Mouse (Mus musculus) c-Kit-positive CD71-positive TER-119-negative erythroid progenitor cells, embryonic 14.5 days (primary cell): ENCODE results near the gene 4921507P07Rik.
"Not testable (repeated sequence)": the region's sequence is repeated elsewhere in the genome, so short reads cannot be mapped to it uniquely, and the experiment has no call there.

Source experiments
- DNase-seq: peaks from one replicate; pipeline ENCODE4 v3.0.0-alpha.2; 2013; ENCODE audit warnings: low read depth

Gene 4921507P07Rik

DNA sequence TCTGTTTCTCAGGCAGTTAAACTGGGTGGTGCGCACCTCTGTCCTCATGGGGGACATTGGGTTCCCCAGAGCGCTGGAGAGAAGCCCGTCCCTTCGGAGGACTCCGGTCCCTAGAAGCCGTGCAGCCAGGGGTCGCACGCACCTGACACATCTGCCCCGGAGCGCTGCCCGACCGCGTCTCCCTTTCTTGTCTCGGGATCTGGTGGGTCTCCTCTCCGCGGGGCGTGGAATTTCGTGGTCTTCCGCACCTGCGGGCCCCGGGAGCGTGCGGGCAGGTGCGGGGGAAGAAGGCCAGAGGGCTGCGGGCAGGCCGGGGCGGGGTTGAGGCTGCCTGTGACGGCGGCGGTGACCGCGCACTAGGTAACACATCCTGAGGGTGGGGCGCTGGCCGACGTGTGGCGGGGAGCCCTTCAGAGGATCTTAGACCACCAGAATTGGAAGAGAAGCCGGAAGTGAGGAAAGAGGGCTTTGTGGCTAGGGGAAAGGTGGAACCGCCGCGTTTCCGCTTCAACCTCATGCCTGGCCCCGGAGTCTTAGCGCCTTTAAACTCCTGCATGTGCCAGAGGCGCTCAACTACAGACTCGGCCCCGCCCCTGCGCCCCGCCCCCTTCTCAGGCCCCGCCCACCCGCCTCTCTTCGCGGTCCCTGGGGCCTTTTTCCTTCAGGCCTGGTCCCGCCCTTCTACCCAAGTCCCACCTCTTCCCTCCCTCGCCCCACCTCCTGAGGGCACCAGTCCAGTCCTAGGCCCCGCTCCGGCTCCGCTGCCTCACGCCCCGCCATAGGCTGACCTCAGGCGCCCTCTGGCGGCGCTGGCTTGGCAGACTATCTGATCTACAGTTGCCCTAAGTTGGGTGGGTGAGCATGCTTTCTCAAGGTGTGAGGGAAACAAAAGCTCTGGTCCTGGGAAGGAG is at the start of gene 4921507P07Rik:
Gene 4921507P07Rik, minus strand, starts transcription at position 332 of the 911 bp plus-strand sequence.
- peak; percentile 91 for DNase-seq

DNA sequence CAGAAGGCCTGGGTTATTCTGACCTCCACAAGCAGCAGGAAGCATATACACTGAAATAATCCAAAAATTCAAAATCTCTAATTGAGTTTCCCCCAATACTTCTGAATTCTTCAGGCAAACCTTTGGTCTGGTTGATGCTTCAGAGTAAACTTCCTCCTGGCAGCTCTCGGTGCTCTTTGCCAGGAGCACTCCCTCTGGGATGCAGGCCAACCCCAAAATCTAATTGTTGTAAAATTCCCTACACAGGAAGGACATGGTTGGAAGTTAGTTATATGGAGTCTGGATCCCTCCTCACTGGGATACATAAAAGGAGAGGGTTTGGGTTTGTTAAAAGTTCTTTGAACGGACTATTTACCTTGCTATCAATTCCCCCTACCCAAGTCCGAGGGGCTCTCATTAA is 48.3 kb upstream of the 4921507P07Rik start:
- no peak for DNase-seq

DNA sequence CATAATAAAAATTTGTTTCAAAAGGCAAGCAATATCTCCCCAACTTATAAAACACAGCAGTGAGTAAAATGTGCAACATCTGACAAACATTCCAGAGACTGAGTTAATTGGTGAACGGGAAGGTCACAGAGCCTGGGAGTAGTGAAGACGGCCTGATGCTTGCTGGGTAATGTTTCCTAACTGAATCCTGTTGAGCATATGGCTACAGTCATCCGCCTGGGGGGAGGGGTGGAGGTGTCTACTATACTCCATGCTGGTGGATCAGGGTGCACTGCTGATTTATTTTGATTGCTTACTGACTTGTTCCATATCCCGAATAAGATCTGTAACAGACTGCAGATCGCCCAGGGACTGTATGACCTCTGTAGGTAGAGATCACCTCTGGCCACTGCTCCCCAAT is 45.5 kb upstream of the 4921507P07Rik start:
- no peak for DNase-seq

DNA sequence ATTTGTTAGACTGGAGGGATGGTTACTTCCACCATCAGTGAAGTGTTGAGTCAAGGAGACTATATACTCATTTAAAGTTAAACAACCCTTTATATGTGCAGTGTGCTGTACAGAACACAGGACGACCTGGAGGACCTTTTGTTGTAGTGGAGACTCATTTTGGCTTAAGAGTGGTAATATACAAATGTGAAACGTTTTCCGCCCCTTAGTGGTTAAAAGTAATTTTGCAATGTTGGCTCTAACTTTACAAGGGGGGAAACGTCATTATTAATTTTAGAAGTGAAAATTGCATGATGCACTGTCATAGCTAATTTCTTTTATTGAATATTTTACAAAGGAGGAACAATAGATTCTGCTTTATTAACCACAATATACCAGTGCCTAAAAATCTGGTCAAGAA is 43.9 kb upstream of the 4921507P07Rik start:
- DNase-seq = no peak

DNA sequence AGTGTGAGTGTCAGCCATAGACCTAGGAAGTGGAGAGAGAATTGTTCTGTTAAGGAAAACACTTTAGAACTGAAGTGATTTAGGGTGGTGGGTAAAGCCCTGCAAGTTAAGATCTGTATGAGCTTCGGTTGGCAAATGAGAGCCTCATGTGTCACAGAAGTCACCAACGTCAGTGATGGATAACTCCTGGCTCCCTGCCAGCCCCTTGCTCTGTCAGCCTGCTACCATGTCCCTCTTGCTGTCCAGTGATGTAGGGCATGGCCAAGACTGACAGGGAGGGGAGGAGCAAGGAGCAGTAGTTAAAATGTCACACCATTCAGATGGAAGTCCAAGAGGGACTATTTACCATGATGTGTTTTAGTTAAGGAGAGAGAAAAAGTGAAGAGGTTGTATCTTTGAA is 43.2 kb upstream of the 4921507P07Rik start:
- no peak for DNase-seq

DNA sequence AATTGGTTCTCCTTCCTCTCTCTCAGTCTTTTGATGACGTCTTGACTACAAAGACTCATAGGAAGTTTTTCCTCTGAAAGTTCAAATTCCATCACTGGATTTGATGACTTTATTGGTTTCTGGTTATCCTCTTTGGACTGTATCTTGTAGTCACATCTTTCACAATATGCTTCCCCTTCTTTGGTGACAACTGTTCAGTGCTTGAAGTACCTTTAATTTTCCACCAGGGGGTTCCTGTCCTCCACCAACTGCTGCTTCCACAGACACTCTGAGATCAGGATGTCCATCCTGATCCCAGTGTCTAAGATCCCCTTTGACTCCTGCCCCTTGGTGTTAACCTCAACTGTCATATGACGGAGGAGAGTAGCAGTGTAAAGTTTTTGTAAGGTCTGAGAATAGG is 29.7 kb upstream of the 4921507P07Rik start:
- DNase-seq = not testable (repeated sequence)

DNA sequence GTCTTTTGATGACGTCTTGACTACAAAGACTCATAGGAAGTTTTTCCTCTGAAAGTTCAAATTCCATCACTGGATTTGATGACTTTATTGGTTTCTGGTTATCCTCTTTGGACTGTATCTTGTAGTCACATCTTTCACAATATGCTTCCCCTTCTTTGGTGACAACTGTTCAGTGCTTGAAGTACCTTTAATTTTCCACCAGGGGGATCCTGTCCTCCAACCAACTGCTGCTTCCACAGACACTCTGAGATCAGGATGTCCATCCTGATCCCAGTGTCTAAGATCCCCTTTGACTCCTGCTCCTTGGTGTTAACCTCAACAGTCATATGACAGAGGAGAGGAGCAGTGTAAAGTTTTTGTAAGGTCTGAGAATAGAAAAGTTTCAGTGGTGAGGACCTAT is 21.8 kb upstream of the 4921507P07Rik start:
- DNase-seq = not testable (repeated sequence)

DNA sequence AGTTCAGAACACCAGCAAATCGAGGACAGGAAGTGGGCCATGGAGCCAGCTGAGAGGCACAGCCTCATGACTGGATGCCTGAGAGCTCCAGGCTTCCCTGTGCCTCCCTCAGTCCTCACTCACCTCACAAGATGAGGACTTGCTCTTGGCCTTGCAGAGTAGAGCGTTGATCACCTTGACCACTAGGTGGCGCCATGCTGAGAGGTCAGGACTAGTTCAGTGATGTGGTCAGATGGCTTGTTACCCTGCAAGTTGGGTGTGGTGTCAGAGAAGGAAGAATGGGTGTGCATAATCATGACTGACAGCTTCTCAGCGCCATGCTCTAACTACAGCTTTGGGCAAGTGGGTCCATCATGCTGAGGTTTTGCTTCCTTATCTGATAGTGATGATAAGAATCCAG is 5.2 kb upstream of the 4921507P07Rik start:
- DNase-seq = peak; percentile 58

DNA sequence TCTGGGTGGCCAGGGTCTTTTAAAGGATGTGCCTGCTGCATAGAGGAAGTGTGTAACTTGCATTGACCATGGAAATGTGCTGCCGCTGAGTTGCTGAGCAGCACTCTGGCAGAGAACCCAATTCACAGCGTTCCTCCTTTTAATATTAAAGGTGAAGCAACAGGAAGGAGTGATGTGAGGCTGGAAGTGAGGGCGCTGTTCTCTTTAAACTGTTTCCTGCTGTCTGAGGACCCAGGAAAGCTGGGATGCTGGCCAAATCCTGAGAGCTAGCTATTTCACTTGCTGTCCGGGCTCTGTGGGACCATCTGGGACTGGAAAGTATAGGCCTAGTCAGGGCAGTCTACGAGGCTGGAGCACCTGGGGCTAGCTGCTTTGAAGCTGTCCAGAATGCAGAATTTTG is 2.1 kb upstream of the 4921507P07Rik start:
- no peak for DNase-seq

DNA sequence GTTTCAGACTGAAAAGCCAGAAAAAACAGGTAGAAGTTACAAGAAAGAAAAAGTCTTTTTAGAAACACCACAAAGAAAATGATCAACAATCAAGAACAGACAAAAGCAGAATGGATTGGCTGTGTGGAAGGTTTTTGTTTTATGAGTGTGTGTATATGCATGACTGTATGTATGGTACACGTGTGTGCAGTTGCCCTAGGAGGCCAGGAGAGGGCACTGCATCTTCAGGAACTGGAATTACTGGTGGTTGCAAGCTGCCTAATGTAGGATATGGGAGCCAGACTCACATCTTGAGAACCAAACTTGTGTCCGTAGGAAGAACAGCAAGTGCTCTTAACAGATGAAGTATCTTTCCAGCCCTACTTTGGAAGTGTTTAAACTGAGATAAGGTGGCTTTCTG is 2.1 kb downstream of the 4921507P07Rik start:
- DNase-seq = no peak

DNA sequence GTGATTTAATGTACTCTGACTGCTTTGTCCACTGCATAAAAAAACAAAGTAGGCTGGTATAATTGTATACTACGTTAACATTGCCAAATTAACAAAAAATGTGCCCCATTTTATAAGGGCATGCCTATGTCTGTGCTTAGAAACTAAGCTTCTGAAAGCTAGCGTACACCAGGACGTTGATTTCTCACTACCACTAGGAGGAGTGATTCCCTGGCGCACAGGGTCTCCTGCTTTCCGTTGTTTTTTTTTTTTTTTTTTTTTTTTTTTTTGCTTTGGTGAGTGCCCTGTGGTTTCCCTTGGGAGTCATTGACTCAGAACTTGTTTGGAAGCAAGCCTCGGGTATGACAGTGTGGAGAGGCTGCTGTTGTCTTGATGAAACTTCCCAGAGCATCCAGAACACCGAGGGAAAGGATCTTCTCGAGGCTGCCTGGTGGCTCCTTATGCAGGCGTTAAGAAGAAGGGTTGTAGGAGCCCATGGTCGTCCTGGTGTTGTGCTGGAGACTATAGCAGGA is 3.0 kb downstream of the 4921507P07Rik start:
- no peak for DNase-seq

DNA sequence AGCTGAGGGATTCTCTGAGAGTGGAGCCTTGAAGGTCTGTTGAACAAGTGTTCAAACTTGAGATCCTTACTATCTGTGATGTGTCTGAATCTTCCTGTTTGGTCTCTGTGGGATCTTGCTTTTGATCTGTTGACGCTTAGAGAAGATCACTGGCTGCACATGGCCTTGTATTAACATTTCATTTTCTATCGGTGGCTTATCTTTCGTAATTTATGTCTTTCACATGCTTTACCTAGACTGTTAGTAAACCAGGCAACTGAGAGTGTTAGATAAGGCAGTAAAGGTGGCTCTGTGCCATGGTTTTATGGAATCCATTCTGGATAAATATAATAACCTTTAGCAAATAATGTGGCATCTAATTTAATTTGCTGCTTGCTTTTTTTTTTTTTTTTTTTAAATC is 6.2 kb downstream of the 4921507P07Rik start:
- DNase-seq = no peak

DNA sequence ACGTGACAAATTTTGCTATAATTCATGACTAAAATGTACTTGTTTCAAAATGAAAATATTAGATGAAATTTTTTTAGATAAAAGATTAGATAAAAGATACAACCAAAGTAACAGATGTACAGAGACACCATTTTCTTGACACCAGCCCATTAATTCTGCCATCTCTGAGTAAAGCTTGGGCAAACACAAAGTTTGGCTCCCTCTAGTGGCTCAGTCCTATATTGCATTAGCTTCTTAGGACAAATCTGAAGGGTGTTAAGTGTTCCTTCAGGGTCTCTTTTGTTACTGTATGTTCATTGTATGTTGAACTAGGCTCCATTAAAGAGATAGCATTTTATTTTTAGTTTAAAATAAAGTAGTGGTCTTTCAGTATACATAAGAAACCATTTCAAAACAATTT is 8.2 kb downstream of the 4921507P07Rik start:
- peak; percentile 79 for DNase-seq

DNA sequence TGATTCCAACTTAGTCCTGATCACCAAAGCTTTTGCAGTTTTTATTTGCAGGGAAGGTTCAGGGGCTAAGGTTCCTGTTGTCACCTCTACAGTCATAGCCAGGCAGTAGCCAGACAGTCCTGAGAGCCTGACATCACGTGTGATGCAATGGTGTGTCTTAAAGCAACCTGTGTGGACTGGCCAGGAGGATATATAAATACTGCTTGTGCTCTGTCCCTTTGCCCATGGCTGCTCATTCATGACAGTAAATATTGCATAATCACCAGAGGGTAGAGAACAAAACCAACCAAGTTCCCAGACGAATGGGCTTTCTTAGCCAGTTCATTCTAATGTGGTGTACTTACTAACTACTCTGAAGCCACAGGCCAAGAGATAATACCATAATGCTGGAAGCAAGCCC is 9.0 kb downstream of the 4921507P07Rik start:
- no peak for DNase-seq

DNA sequence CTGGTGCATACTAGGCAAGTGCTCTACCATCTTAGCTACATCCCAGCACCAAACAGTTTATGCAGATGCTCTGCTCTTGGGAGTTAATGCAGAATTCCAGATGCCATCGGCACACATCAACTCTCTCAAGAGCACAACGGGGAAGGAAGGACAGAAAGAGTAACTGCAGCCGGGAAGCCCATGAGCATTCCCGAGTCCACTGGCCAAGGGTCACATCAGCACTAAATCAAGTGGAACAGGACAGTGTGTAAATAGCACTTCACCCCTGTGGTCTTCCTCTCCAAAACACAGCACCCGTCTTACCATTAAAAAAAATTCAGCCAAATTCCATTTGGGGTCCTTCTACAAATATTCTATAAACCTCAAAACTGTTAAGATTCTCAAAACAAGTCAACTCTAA is 10.1 kb downstream of the 4921507P07Rik start:
- no peak for DNase-seq

DNA sequence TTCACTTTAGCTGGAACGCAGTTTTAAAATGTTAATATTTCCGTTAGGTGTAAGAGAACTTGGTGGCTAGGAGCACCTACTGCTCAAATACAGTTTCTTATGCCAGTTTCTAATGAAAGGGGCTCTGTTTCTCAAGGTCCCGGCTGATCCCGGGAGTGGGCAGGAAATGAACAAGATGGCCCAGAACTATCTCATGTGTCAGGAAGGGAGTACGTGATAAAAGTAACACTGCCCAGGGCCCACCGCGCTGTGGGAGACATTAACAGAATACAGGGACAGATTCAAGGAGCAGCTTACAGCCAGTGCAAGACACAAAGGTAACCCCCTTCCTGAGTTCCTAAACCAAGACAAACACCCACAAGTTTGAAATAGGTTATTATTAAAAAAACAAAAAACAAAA is 10.7 kb downstream of the 4921507P07Rik start:
- no peak for DNase-seq

DNA sequence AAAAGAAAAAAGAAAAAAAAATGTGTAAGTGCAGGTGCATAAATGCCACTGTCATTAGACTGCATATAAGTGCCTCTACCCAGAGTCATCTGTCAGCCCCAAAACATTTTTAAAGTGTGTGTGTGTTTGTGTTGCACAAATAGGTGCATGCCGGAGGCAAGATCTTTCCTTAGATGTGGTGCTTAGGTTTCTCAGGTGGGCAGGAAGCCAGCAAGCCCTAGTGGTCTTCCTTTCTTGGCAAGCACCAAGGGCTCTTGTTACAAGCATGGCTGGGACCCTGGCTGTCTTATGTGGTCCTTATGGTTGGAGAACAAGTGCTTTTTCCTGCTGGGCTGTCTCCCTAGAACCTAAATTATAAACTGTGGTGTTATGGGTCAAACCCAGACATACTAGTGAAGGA is 24.8 kb downstream of the 4921507P07Rik start:
- no peak for DNase-seq

DNA sequence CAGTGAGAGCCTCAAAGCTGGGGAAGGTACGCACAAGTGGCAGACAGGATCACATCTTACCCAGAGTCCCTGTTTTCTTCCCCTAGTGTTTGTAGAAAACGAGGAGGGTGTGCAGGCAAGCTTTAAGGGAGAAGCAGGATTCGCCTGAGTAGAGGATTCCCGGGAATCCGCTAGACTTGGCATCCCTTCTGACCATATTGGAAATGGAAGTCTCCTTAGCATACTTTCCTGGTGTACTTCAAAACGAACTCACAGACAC is 29.5 kb downstream of the 4921507P07Rik start:
- peak; percentile 22 for DNase-seq

DNA sequence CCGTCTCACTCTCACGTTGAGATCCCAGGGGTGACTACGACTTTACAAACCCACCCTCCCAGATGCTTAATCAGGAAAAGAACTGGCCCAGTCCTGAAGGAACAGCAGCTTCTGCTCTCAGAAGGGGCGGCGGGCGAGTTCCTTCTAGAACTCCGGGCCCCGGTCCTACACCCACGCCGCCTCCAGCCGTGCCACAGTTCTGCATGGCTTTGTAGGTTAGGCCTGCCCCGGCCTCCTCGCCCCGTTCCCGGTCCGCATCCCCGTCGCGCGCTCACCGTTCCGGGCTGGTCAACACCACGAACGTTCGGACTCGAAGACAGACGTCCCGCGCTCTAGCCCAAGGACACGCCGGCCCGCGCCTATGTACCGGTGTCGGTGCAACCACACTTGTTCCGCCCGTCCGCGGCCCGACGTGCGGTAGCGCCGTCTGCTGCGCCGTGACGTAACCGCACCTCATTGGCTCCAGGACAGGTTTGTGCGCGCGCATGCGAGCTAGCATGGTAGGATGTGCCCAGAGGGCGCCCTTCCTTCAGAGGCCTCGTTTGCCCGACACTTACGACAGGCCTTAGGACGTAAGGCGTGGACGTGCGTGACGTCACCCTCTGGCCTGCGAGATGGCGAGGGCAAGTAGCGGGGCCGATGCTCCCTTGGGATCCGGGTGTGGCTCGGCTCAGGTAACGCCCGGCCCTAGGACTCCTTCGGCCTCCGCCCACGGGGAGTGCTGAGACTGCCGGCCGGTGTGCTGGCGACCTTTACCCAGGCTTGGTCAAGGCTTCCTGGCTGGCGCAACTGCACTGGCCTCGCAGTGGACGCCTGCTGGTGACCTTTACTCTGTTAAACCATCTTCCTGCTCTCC is 30.1 kb downstream of the 4921507P07Rik start, which contains the start of gene Cycs:
Gene Cycs, minus strand, starts transcription at position 398 of the 856 bp plus-strand sequence.
- DNase-seq = peak; percentile 99

DNA sequence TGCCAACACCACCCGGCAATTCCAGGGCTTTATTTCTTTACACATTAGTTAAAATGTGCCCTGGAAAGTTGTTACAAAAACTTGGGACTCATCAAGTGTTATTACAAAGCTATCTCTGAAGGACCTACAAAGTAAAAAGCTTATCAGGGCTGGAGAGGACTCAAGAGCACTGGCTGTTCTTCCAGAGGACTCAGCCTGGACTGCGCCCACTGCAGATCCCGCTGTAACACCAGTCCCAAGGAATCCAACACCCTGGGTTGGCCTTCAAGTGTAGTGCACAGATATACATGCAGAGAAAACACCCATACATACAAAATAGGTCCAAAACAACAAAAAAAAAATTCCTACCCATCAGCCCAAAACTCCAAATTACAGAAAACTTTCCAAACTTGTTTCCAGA is 32.8 kb downstream of the 4921507P07Rik start:
- no peak for DNase-seq

DNA sequence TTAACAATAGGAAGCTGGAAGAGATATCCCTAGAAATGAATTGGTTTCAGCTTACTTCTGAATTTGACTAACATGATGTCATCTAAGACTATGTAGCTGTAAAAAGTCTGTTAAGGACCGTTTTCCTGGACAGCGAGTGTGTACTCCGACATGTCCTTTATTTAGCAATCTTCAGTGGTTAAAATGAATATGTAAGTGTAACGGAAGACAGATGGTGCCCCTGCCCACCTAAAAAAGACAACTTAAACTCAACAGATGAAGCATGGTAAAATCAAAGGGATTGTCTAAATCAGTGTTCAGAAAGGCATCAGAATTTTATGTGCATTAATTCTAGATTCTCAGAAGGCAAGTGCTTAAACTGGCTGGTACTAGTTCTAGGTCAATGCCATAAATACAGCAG is 34.0 kb downstream of the 4921507P07Rik start:
- no peak for DNase-seq

DNA sequence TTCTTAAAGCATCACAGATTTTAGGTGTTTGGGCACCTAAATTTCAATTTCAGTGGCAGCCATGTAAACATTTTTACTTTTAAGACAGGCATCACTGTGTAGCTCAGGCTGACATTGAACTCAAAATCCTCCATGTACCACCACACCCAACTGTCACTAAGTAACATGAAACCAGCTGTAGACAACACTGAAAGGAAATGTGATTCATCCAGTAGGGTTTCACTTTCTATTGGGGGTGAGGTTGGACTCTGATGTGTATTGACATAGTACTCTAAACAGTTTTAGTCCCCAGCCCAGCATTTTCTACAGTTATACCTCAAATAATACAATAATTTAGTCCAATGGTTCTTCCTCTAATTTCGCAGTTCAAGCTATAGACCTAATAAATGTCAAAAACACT is 35.7 kb downstream of the 4921507P07Rik start:
- no peak for DNase-seq

DNA sequence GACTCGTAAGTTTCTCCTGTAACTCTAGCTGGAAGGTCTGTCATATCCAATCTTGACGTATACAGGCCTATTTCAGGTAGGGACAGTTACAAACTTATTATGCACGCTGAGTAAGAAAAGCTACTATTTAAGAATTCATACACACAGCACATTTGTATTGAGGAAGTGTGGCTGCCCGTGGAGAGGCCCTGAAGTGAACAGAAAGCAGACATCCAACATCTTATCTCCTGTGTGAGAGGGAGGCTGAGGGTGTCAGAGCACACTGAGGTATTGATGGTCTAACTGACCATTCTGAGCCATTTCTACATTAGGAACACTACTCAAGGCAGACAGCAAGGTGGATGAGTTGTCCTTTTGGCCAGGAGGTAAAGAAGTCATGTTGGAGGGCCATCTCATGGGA is 37.6 kb downstream of the 4921507P07Rik start:
- DNase-seq = no peak
